Mouse (Mus musculus) lung, adult 2 months (tissue): ENCODE data around the gene Scaf8.
"Not testable (repeated sequence)": the region's sequence is repeated elsewhere in the genome, so short reads cannot be mapped to it uniquely, and the experiment has no call there.

ENCODE experiments used
- CTCF ChIP-seq: fragments of 200-500 bp; IDR thresholded peaks from 2 replicates; pipeline ENCODE4 v1.5.1; 2011; ENCODE audit warnings: mild to moderate bottlenecking, low read length, control low read depth; ENCODE audit not compliant: insufficient read depth
- POLR2A ChIP-seq: fragments of 200-500 bp; IDR thresholded peaks from 2 replicates; pipeline ENCODE4 v1.6.1; 2011; ENCODE audit warnings: low read depth, mild to moderate bottlenecking, control low read depth, low read length, borderline replicate concordance; ENCODE audit errors: extremely low read depth

GRCm38 (mm10) chr17:3180425-3180945 lies 65.7 kb downstream of the Scaf8 start:
- not testable (repeated sequence) for TF ChIP-seq CTCF, POLR2A
